Mouse (Mus musculus) cerebellum, postnatal 10 days (tissue): ENCODE data around the gene Park7.

ENCODE experiments used
- DNase-seq, 2 experiments: peaks; one replicate each; pipeline ENCODE4 v3.0.0; 2021; ENCODE audit warnings: mixed read lengths in 2 of 2

Park7 gene

DNA sequence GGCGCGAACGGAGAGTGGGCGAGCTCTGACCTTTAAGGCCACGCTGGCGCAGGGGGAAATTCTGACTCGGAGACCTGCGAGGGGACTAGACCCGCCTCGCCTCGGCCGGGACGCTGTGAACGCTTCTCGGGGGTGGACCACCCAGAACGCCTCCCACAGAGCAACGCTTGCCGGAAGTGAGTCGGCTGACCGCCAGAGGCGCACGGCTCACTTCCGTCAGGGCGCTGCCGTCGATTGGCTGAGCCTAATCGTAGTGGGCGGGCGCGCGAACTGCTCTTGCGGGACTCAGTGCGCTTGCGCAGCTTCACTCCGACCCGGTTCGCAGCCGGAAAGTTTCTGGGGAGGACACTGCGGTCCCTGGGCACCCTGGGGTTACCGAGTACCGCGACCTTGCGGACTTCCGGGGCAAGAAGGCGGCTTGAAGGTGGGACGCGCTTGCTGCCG is at the start of gene Park7, which contains the start of gene Tnfrsf9:
TSS of gene Park7 (minus strand) at position 148 of the 444 bp plus-strand sequence.
TSS of gene Tnfrsf9 (plus strand) at position 273 of the 444 bp plus-strand sequence.
- DNase-seq: peak; percentile 97 to 98

DNA sequence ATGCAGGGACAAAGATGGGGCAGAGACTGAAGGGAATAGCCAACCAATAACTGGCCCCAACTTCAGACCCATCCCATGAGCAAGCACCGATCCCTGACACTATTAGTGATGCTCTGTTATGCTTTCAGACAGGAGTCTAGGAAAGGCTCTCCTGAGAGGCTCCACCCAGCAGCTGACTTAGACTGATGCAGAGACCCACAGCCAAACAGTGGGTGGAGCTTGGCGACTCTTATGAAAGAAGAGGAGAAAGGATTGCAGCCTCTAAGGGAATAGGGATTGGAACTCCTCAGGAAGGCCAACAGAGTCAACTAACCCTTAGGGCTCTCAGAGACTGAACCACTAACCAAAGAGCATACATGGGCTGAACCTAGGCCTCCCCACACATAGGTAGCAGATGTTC is 49.5 kb upstream of the Park7 start:
- no peak for DNase-seq

DNA sequence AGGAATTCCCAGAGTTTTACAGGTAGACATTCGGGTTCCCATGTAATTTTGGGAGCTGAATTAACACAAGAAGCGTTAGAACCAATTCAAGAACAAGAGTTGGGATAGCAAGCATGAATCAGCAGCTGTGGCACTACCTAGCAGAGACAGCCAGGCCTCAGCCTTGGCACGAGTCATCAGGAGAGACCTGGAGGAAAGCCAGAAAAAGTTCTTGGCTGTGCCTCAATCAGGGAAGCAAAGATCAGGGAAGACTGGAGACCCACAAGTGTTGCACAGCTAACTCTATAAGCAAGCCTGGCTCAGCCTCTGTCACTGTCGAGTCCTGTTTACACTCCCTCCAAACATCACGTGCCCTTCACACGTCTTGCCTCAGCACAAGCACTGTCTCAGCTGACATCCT is 48.0 kb upstream of the Park7 start:
- peak; percentile 41 to 48 for DNase-seq

DNA sequence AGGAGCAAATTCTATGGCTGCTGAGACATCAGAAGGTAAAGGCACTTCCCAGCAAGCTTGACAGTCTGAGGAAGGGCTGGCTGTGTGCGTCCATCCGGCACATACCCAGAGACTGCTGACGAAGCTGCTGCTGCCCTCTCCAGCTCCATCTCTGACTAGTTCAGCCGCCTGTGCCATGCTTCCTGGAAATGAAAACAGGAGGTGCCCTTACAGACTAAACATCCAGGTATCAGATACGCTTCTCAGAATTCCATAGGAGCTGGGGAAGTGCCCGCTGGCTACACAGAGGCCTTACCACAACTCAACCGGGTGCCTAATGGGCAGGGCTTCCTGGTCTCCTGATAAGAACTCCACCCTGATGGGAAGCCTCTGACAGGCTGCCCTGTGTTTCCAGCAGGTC is 44.3 kb upstream of the Park7 start:
- DNase-seq: no peak

DNA sequence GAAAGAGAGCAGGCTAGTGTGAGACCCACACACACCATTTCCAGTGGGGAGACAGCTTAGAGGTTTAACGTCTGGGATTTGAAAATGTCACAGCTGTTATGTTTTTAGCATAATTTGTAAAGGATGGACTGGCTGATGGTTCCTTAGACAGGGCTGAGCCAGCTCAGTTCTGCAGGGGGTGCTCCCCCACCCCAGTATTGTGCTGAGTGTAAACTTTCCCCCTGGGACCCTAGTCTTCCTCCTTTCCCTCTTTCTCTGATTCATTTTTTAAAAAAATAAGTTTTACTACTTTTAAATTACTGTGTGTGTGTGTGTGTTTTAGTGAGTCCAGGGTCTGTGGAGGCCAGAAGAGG is 42.8 kb upstream of the Park7 start:
- DNase-seq: no peak

DNA sequence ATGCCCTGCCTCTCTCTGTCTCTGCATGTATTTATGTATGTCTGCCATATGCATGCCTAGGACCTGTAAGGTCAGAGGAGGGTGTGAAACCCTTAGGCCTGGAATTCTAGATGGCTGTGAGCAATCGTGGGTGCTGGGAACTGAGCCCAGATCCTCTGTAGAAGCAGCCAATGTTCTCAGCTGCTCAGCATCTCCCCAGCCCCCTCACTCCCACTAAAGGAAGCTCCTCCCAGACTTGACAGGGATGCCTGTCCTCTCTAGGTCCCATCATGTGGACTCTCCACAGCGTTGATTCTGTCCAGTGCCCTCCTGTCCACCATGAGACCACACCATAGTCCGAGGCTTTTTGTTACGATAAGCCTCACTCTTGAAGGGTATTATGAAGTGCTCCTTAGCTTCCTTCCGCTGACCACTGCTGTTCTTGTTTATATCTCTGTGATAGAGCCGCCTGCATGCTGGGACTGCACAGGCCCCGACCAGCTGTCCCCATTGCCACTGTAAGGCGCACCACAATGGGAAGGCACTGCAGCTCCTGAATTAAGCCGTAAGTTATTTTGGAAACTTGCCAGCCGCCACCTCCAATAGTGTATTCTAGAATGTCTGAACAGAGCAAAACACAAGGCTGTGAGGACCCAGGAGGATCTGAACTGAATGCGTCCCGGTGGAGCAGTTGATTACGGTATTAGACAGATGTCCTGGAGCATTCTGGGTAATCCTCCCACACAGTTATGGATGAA is 42.3 kb upstream of the Park7 start:
- DNase-seq: peak; percentile 46 to 58

DNA sequence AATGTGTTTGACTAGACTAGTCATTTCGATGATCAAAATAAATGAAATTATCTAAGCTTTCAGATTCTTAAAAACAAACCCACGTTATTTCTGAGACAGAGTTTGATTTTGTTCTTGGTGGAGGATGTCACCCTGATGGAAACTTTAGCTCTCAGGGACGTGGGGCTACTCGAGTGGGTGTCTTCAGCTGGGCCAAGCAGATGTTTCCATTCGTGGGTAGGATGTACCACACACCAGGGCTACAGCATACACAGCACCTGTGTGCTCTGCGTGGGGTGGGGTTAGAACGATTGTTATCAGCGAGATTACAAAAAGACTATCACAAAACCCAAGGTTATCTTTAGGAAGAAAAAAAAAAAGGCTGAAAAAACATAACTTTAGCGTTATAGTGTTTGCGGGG is 36.7 kb upstream of the Park7 start:
- no peak for DNase-seq

DNA sequence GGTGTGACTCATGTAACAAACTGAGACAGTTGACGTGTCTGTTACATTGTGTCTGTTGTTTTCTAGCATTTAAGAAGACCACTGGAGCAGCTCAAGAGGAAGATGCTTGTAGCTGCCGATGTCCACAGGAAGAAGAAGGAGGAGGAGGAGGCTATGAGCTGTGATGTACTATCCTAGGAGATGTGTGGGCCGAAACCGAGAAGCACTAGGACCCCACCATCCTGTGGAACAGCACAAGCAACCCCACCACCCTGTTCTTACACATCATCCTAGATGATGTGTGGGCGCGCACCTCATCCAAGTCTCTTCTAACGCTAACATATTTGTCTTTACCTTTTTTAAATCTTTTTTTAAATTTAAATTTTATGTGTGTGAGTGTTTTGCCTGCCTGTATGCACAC is 30.5 kb upstream of the Park7 start:
- no peak for DNase-seq

DNA sequence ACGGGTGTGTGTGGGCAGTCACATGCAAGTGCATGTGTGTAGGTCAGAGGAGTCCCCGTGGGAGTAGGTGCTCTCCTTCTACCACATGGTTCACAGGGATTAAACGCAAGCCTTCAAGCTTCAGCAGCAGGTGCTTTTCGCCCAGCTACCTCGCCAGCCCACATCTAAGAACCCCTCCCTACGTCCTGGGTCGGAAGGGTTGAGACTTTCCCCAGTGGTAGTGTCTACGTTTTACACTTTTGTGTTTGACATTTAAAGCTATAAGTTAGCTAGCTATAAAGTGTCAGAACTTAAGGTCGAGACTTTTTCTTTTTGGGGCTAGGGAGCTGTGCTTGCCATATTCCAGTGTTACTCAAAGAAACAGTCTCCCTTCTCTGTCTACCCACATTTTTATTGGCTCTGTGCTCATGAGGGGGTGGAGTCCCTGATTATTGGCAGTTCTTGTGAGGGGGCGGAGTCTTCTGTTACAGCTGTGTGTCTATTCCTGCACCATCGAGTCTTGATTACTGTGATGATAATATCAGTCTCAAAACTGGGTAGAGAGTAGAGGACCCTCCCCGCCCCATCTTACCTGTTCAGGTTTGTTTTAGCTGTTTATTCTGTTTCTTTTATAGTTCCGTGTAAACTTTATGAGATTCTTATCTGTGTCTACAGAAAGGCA is 25.9 kb upstream of the Park7 start:
- no peak for DNase-seq

DNA sequence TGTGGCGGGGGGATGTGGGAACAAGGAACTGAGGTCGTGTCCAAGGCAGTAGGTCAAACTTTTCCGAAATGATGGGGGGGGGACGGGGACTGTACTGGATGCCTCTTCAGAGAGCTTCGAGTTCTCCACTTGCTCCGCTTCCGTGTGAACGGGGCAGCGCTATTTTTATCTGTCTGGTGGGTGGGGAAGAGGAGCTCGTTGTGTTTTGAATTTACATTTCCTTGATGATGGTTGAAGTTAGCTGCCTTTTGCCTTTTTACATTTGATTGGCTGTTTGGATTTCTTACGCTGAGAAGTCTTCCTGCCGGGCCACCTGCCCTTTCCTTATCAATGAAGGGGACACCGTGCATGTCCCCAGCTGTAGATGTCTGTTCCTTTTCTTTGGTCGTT is 23.8 kb upstream of the Park7 start:
- DNase-seq: no peak

DNA sequence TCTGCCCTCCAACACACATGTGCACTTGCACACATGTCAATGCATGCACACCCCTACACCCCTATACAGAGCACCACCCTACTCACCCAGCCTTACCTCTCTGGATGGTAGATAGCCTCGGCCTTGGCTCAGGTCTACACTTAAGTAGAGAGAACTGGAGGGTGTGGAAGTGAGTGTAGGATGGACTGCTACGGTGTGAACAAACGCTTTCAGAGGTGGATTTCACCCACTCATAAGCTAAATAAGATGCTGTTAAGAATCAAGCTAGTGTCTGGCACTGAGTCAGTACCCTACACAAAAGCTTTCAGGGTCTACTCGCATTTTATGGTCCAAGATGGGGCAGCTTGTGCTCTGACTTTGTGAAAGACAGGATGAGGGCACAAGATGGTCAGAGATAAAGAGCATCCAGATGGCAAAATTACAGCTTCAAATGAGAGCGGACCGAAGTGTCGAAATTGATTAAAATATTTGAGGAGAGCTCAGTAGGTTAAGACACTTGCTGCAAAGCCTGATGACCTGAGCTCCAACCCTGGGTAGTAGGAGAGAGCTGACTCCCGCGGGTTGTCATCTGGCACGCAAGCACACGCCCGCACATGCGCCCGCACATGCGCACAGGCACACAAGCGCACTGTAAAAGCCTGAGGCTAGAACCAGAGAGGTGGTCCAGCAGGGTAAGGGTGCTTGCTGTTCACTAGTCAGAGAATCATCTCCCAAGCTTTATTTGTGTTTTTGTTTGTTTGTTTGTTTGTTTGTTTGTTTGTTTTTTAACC is 23.2 kb upstream of the Park7 start:
- peak; percentile 65 to 73 for DNase-seq

DNA sequence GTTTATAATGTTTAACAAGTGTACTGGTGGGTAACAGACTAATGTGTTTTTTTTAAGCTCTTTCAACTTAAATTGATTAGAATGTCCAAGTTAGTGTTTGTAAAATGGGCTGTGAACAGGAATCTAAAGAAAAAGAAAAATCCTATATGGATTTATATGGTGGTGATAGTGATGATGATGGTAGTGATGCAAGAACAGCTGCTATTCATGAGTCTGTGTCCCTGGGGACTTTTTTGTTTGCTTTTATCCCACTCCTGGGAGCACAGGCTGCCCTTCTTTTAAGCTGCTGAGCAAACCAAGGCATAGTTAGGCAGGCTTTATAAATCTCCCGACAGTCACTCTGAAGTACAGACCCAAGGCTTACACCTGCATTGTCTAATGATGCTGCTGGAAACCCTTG is 19.3 kb upstream of the Park7 start:
- no peak for DNase-seq

DNA sequence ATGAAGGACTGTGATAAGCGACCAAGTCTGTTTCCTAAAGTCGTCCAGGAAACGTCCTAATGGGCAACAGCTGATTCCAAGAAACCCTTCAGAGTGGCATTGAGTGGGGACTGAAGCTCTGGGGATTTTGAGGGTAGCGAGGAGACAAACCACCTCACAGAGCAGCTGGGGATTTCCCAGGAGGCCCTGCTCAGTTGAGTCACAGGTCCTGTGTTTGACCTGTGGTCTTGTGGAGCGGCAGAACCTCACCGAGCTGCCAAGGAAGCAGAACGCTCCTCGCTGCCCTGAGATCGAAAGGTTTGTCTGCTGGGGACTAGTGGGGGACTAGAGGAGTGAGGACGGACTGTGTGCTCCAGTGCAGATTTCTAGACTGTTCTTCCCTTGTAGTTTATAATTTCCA is 13.6 kb upstream of the Park7 start:
- DNase-seq: no peak

DNA sequence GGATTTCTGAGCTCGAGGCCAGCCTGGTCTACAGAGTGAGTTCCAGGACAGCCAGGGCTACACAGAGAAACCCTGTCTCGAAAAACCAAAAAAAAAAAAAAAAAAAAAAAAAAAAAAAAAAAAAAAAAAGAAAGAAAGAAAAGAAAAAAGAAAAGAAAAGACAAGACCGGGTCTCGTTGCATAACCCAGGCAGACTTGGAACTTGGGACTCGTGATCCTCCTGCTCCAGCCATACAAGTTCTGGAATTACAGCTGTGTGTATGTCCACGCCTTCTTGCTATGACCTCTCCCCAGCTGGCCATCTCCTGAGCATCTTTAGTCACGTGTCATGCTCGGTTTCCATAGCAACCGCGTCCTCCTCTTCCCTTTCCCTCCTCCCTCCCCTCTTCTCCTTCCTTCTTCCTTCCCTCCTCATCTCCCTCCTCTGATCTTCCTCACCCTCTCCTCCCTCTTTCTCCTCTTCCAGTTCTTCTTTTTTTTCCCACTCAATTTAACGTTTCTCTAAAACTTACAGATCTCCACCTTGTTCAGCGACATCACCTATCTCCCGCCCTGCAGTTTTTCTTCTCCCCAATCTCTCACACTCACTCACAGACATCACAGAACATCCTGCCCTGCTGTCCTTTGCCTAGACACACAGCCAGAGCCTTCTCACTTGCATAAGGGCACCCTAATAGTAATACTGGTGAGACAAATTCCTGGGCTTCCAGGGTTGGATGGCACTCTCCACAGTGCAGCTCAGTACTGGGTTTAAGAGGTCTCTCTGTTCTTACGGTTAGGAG is 12.9 kb upstream of the Park7 start:
- DNase-seq: peak; percentile 31 to 33

DNA sequence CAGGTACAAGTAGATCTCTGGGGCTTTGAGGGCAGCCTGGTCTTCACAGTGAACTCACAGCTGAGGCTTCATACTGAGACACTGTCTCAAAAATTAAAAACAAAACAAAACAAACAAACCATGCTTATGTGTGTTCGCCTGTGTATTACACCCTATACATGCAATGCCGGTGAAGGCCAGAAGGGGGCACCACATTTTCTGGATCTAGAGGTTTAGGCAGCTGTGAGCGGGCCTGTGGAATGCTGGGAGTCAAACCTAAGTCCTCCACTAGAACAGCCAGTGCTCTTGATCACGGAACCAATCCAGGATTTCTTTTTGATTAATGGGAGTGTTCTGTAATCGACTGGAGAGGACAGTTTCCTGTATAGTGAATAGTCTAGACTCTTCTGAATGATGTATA is 11.7 kb upstream of the Park7 start:
- peak in 1 of 2 experiments; percentile 30 for DNase-seq

DNA sequence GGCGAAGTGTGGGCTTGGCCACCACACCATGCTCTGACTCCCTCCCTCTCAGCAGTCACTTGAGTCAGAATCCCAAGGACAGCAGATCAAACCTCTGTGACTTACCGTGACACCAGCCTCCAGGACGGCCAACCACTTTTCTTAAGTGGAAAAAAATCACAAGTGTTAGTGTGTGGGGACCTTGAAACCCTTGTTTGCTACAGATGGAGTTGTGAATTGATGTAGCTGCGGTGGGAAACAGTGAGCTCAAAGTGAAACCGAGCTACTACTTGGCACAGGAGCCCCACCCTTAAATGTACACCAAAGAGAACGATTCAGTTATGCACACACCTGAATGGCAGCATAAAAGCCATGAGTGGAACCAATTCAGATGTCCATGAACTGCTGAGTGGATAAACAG is 10.7 kb upstream of the Park7 start:
- DNase-seq: no peak

DNA sequence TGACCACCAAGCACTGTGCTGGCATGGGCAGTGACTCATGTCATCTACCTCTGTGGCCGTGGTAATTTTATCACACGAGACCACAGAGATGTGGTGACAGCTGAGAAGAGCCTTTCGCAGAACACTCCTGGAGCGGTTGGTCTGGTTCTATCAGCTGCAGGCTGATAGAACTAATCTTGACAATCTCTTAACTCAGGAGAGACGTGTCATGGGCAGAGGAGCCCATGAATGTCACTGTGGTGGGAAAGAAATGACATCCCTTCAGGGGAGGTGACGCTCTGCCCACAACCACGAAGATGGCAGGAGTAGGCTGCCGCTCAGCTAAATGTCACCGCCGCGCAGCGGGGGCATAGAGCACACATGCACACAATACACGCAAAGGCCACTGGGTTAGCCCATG is 10.1 kb upstream of the Park7 start:
- DNase-seq: no peak

DNA sequence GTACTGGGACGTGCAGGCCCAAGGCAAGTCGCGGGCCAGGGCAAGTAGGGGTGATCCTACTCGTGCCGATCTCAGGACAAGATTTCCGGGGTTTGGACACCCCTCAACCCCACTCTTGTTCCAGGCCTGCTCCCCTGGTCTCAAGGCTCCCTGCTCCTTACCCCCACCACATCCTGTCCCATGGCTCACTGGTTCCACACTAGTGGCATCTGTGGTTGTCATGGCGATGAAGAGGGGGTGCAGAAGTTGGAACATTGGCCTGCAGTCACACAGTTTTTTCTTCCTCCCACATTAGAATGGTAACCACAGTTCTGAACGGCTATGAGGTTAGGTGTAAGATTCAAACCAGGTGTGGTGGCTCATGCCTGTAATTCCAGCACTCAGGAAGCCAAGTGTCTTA is 7.0 kb upstream of the Park7 start:
- no peak for DNase-seq

DNA sequence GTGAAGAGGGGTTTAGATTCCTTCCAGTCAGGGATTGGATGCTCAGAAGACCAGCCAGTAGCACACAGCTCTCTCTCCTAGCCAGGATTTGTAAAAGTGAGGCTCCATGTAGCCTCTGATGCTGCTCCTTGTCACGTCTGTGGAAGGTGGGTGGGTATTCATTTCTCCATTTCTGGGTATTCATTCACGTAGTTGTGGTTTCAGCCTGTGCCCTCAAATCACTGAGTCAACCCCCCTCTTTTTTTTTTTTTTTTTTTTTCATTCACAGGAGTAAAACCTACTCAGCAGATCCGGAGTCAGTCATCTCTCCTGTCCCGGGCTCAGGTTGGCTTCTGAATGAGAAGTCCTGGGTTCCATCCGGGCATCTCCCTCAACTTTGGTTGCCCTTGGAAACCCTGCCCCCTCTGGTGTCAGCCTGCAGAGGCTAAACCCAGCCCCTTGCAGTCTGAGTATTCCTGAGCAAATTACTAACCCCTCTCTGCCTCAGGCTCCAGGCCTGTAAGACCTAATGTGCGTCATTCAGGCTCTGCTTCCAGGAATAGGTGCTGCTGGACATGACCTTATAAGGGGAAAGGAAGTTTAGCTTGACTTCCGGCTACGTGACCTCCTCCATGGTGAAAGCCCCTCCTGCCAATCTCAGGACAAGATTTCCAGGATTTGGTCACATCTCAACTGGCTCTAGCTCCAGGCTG is 3.2 kb upstream of the Park7 start:
- no peak for DNase-seq

DNA sequence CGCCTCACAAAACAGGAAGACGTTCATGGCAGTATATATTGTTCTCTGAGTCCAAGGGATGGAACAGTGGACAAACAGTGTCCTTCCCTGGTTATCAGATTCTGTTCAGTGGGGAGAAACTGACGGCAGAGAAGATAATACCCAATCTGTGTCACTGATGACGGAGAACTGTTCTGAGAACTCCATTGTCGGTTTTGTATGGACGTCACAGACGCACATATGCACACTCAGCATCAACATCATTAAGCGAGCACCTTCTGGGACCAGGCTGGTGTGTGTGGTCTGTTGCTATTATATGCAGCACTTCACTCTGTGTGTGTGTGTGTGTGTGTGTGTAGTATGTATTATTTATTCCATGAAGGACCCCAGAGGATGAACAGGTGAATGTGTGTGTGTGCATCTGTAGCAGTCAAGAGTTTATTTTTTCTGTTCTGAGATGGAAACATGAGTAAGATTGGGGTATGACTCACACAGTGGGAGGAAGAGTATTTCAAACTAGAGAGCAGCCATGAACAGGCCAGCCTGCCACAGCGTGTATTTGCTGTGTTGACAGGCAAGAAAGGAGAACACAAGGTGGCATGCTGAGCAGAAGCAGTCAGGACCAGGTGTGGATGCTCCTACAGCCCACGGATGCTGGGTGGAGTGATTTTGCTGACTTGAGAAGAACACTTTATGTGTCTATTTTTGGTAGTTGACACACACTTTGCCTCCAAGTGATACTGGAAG is 1.1 kb upstream of the Park7 start:
- DNase-seq: no peak

DNA sequence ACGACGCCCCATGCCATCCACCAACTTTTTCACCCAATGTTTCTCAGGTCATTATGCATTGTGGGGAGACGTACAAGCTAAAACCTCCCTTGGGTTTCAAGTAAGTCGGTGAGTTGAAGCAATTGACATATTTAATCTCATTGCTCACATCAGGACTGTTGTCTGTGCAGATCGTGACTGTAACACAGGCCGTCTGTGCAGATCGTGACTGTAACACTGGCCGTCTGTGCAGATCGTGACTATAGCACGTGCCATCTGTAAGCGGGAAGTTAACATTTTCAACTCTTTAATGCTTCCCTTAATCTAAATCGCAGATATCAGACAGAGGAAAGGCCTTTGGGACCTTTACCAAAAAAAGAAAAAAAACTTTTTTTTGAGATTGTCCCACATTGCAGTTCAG is 494 bp downstream of the Park7 start:
- no peak for DNase-seq
